Mouse (Mus musculus): ENCODE data around the gene Ces4a.
"Not testable (repeated sequence)": the region's sequence is repeated elsewhere in the genome, so short reads cannot be mapped to it uniquely, and the experiment has no call there.

Ces4a gene

DNA sequence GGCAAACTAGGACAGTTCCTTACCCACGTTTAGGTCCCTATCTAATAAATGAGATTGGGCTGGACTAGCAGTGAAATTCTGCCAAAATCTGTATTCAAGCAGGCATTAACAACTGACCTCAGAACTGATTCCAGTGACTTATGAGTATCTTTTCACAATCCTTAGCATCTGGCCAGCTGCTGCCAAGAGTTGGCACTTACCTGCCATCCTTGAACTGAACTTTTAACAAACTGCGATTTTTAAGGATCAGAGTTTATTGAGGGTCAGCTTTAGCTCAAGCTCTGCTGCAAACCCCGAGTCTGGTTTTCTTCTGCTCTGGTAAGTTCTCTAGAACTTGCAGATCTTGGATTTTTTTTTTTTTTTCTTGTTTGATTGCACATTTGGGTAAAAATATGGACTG, 38.0 kb downstream of the Ces4a start:
- no peak for DNase-seq (ENCODE audit: low read depth, low spot score)

GRCm38 (mm10) chr8:105170041-105170380, 38.4 kb downstream of the Ces4a start:
- no peak for DNase-seq (ENCODE audit: low read depth, low spot score)

DNA sequence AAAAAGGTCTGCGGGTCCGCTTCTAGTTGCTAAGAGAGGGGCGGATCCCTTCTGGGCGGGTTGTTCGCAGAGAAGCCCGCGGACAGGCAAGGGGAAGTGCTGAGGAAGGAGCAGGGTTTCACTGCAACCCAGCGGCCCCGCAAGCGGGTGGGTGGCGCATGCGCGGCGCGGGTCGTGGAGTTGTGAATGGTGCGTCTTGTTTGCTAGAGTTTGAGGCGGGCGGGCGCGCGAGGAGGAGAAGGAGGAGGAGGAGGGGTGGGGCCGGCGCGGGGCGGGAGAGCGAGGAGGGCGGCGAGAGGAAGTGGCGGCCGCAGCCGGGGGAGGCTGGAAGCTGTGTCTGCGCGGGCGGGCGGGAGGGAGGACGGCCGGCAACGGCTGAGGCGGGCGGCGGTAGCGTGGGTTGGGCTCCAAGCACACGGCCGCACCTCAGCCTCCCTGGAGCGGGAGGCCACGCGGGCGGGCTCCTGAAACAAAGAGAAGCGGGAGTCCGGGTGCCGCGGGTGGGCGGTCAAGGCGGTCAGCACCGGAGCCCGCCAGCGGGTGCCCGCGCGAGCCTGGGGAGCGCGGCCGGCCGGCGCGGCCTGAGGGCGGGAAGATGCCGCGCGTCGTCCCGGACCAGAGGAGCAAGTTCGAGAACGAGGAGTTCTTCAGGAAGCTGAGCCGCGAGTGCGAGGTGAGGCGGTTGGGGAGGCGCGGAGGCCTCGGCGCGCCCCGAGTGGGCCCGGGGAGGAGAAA, 38.9 kb downstream of the Ces4a start, which contains the start of gene Cbfb:
TSS of gene Cbfb (plus strand) at position 294 of the 735 bp plus-strand sequence.
- peak; percentile 98 for DNase-seq (ENCODE audit: low read depth, low spot score)

- no peak for DNase-seq (ENCODE audit: low read depth, low spot score)
Measured at GRCm38 (mm10) chr8:105171116-105172002, 39.8 kb downstream of the Ces4a start.

- DNase-seq (ENCODE audit: low read depth, low spot score): no peak
Measured at GRCm38 (mm10) chr8:105172003-105172362, 40.4 kb downstream of the Ces4a start.

GRCm38 (mm10) chr8:105175287-105175686, 43.7 kb downstream of the Ces4a start:
- DNase-seq (ENCODE audit: low read depth, low spot score): not testable (repeated sequence)

DNA sequence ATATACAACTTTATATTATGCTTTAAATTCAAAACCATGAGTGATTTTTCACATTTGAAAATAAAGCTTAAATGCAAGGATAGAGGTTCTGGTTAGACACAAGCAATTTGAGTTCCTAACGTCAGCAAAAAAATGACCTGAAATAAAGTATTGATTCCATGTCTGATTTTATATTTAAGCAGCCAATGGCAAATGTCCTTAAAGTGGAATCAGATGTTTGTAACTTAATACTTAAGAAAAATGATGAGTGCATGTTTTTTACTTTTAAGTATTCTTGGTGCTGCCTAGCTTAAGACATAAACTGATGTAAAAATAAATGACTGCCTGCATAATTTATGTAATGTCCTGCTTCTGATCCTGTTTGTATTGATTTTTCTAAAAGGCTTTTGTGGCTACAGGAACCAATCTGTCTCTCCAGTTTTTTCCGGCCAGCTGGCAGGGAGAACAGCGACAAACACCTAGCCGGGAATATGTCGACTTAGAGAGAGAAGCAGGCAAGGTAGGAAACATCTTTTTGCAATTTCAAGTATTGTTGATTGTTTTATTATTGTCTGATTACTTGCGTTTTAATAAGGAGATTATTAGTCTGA, 46.7 kb downstream of the Ces4a start:
- DNase-seq (ENCODE audit: low read depth, low spot score): no peak

GRCm38 (mm10) chr8:105182201-105182600, 50.6 kb downstream of the Ces4a start:
- no peak for DNase-seq (ENCODE audit: low read depth, low spot score)

DNA sequence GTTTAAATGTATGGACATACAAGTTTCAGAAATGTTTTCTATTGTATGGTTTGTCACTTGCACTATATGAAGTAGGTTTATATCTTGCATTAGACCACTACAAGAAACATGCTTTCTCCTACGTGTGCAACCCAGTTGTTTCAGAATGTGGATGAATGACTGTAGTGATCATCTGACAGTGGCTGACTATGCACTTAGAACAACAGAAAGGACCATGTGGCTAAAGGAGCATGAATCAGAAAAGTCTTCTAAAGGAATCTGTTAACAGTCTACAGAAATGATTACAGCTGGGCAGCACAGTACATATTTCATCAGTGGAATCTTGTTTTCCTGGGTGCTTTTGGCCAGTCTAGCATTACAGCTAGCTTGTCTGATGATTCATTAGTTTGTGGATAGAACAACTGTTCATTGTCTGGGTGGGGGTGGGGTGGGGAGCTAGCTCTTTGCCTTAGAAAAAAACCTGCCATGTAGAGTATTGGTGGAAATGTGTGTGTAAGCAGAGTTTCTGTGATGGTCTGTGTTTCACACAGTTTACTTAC, 54.9 kb downstream of the Ces4a start:
- DNase-seq (ENCODE audit: low read depth, low spot score): no peak

GRCm38 (mm10) chr8:105192182-105192581, 60.6 kb downstream of the Ces4a start:
- no peak for DNase-seq (ENCODE audit: low read depth, low spot score)

Data from mesoderm, embryonic 11.5 days (tissue).